Mouse (Mus musculus): ENCODE results near the gene Gm11549.
A peak's percentile ranks its signal among the peaks of the same experiment; 100 is the strongest.

Gene Gm11549

DNA sequence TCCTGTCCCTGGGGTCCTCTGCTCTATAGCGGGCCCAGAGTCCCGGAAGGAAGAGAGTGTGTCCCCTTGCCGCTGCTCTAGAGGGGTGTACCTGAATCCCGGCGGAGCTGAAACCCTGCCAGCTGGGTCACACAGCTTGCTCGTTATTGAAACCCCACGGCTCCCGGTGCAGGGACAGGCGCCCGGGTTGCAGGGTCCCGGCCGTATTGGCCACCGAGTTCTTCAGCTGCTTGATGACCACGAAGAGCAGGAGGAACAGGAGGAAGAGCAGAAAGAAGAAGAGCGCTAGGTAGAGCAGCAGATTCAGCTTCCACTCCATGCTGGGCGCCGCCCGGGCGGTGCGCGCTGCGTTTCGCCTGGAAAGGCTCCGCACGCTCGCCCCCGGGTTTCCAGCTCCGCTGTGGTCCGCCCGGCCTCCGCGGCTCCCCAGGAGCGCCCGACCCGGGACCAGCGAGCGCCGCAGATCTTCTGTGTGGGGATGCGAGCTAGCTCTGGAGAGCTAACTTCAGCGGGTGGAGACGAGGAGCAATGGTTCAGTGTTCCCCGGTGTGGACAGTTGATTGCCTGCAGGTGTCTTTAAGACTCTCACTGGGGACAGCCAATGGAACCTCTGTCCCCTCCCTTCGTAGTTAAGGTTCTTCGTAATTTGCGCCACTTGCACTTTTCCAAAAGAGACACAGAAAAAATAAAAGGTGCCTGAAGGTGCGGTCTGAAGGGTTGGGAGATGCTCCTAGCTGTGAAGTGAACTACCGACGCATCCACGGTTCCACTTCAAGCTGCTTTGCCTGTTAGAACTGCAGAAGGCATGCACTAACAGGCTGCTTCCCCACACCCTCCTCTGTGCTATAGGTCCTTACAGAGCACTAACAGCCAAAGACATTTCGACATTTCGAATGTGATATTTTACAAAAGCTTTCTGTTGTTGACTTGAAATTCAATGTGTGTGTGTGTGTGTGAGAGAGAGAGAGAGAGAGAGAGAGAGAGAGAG is at the start of gene Gm11549:
TSS of gene Gm11549 (minus strand) at position 741 of the 988 bp plus-strand sequence.
- peak; percentile 42 for DNase-seq (ENCODE audit: low read depth, low spot score)

DNA sequence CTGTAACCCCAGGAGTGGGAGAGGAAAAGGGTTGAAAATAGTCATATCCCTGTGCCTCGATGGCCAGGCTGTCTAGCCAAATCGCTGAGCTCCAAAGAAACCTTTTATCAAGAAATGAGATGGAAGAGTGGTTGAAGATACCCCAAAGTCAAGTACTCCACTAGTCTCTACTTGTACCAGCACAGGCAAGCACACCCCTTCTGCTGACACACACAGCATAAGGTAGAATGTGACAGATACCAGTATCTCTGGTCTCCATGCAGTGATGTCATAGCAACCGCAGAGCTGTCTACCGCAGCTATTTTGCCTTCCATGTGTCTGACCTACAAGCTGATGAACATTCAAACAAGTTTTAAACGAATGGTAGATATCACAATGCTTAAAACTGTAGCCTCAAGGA is 48.2 kb upstream of the Gm11549 start:
- DNase-seq (ENCODE audit: low read depth, low spot score) = no peak

DNA sequence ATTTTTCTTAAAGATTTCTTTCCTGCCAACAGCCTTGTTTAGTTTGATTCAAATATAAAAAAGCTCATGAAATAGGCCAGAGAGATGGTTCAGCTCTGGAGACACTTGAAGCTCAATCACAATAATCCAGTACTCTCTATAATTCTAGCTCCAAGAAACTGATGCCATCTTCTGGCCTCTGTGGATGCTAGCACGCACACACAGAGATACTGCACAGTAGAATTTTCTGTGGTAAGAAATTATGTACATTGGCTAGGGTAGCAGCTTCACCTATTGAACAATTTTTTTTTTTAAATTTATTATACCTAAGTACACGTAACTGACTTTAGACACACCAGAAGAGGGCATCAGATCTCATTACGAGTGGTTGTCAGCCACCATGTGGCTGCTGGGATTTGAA is 42.1 kb upstream of the Gm11549 start:
- DNase-seq (ENCODE audit: low read depth, low spot score) = no peak

DNA sequence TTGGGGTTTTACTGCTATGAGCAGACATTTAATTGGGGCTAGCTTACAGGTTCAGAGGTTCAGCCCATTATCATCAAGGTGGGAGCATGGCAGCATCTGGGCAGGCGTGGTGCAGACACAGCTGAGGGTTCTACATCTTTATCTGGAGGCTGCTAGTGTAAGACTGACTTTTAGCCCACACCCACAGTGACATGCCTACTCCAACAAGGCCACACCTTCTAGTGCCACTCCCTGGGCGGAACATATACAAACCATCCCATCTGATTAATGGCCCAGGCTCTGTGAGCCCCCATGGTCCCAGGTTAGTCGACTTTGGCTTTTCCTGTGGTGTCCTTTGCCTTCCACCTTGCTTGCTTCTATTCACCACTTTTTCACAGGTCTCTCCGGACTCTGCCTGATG is 38.0 kb upstream of the Gm11549 start:
- no peak for DNase-seq (ENCODE audit: low read depth, low spot score)

DNA sequence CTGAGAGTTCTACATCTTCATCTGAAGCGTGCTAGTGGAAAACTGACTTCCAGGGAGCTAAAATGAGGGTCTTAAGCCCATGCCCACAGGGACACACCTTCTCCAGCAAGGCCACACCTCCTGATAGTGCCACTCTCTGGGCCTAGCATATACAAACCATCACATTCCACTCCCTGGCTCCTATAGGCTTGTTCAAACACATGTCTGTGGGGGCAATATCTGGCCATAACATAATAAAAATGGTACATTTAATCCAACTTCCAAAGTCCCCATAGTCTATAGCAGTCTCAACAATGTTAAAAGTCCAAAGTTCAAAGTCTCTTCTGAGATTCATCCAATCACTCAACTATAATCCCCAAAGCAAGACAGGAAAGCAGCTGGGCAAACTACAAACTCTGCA is 36.0 kb upstream of the Gm11549 start:
- DNase-seq (ENCODE audit: low read depth, low spot score) = no peak

DNA sequence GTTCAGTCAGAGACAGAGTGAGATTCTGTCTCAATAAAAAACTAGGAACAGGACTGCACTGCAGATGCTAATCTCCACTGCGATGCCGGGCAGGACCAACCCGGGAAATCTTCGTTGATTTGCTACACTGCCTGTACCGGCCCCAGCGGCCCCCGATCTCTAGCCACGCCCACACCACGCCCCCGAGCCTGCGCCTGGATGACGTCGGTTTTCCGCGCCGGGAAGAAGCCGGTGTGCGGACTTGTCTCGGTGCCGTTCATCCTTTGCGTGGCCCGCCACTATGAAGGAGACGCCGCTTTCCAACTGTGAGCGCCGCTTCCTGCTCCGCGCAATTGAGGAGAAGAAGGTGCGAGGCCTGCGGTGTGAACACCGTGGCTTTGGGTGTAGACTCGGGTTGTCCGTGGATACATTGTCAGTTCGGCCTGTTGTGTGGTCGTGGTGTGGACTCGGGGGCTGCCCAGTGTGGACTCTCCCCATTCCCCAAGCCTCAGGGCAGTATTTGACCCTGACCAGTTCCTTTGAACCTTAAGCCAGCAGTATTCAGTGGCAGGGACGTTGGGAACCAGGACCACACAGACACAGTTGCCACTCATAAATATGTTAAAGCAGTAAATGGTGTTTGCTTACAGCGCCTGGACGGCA is 30.9 kb upstream of the Gm11549 start, which contains the start of gene Exosc9:
TSS of gene Exosc9 (plus strand) at position 201 of the 642 bp plus-strand sequence.
- peak; percentile 93 for DNase-seq (ENCODE audit: low read depth, low spot score)

DNA sequence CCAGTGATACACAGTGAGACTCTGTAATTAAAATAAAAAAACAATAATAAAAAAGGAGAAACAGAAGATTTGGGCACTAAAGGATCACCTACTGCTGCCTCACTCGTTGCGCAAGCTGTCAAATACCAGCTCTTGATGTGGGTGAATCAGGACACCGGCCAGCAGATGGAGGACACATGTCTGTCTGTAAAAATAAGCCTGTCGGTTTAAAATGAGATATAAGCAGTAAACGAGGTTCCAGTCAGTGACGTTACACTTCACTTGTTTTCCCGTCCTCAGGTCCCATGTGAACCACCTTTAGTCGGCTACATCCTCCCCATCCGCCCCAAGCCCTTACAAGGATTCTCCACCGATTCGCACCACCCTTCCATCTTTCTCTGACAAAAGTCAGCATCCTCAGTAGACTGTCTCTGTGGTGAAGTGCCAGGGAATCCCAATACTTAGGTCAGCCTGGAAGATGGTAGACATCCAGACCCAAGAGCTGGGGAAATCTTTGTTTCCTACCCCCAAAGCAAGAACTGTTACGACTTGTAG is 30.3 kb upstream of the Gm11549 start:
- DNase-seq (ENCODE audit: low read depth, low spot score) = no peak

DNA sequence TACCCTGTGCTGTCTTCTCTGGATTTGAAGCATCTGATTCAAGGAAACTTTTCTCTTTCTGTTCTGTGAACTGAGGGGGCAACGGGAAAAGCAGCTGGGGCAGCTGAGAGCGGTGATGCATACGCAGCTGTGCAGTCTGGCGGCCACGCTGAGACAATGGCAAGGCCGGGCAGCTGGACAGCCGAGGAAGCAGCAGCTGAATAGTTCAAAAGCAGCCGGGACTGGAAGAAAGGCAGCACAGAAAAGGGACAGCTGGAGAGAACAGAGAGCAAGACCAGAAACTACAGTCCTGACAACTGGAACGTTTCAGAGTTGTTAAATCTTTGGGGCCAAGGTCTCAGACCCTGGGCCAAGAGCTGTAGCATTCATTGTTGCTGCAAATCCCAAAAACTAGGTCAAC is 29.7 kb upstream of the Gm11549 start:
- no peak for DNase-seq (ENCODE audit: low read depth, low spot score)

DNA sequence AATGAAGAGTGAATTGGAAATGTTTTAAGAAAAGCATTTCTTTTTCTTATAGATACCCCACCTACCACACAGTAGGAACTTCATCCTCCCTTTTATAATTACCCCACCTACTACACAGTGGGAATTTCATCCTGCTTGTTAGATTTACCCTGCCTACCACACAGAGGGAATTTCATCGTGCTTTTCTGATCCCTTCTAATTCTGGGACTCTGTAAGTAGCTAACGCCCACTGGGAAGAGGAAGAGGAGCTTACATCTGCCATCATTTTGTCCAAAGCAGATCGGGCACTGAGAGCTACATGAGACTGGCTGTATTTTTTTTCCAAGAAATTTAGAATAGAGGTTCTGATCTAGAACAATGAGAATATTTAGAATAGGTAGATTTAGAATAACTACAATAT is 23.3 kb upstream of the Gm11549 start:
- no peak for DNase-seq (ENCODE audit: low read depth, low spot score)

DNA sequence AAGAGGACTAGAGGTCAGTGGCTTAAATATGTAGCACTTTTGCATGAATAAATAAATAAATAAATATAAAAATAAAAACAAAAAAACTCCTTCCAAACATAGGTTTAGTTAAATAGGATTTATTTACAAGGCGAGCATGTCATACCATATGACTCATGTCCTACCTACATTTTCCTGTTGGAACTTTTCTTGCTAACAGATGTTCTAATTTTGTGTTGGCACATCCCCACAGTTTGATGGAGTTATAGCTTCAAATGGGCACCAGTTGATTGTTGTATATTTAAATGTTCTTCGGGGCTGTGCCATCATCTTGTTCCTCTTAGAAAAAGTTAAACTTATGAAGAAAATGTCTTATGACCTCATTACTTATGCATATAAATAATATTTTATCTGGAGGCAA is 19.8 kb upstream of the Gm11549 start:
- DNase-seq (ENCODE audit: low read depth, low spot score) = no peak

DNA sequence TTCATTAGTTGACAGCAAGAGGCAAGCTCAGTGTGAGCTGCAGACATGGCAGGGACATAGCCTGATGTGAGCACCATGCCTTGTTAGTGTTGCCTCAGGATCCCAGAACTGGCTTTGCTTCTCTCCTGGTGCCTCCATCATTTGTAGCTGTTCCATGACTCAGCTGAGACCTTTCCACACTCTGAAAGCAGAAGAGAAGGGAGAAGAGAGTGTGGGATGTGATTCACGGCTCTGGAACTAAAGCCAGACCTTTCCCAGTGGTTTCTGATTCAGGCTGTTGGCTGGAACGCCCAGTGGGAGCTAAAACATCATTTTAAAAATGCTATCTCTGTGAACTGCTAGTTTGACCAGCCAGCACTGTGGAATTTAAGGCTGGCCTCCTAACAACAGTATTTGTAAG is 19.1 kb upstream of the Gm11549 start:
- no peak for DNase-seq (ENCODE audit: low read depth, low spot score)

DNA sequence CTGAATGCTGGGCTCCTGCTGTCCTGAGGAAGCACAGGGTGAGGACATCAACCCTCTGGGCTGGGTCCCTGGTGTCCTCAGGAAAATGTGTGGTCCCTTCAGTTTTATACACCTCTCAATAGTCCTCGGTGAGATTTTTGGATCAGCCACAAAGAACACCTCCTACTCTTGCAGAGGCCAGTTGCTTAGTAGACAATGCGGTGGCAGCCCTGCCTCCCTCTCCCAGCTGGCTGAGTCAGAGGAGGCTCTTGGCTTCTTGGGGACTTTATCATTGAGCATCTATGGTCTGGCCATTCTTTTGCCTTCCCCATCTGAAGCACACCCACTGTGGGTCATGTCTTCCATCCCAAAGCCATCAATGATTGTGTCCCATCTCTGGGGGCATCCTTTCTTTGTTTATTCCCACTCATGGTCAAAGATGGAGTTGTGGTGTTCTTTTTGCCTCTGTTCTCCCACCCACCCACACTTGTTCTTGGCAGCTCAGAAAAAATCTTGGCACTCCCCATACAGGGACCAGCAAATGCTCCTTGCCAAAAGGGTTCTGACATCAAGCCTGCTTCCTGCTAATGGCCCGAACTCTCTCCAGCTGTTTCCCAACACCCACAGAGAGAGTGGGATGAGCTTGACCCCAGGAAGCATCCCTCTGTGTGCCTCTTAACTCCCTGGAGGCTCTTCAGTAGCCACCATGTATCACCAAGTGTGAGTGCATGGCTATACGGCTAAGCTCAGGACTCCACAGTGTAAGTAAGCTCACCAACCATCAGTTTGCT is 16.3 kb upstream of the Gm11549 start:
- DNase-seq (ENCODE audit: low read depth, low spot score) = no peak

DNA sequence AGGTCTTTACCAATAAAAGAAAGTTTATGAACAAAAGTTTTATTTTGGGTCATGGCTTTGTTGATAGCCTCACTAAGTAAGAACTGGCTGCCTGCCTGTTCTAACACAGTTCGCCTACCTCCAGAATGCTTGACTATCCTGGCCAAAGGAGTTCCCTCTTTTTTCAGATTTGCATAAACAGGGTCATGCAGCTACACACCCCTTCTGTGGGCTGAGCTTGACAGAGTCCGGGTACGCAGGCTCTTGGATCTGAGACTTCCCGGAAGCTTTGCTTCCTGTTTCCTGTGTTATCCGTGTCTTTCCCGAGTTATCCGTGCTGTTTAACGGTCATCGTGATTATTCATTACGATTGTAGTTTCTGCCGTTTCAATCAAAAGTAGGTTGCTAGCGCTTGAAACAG is 14.4 kb upstream of the Gm11549 start:
- no peak for DNase-seq (ENCODE audit: low read depth, low spot score)

DNA sequence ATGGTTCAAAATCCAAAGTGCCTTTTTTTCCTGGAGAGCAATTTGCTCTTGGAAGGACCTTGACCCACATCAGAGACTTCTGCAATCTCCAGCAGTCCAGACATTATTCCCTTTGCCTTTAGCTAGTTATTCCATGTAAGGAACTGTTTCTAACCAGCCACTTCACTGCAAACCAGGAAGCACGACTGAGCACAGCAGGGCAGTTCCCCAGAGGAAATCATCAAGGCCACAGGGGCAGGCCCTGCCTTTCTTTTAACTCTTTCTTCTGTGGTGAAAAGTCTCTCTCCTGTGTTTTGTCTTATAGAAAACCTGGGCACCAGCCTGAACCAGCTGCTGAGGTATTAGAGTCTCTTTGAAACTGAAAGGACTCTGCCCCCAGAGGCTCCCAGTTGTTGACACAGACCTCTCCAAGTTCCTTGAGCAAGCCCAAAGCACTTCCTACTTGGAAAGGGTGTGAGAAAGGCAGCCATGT is 11.6 kb upstream of the Gm11549 start:
- peak; percentile 47 for DNase-seq (ENCODE audit: low read depth, low spot score)

DNA sequence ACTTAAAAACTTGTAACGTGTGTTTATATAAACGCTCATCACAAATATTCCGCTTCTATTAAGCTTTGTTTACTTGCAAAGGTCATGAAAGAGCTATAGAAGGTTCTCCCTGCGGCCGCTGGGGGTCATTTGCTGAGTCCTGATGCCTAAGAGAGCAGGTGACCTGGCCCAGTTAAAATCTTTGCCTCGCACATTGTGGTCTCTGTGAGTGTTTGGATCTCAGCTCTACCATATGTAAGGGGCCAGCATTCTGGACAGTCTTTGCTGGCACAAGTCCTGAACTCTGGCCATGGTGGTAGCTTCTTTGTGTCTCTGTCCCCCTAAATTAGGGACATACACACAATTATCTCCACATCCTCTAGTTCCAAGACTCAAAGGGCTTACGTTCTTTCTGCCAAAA is 11.1 kb upstream of the Gm11549 start:
- no peak for DNase-seq (ENCODE audit: low read depth, low spot score)

DNA sequence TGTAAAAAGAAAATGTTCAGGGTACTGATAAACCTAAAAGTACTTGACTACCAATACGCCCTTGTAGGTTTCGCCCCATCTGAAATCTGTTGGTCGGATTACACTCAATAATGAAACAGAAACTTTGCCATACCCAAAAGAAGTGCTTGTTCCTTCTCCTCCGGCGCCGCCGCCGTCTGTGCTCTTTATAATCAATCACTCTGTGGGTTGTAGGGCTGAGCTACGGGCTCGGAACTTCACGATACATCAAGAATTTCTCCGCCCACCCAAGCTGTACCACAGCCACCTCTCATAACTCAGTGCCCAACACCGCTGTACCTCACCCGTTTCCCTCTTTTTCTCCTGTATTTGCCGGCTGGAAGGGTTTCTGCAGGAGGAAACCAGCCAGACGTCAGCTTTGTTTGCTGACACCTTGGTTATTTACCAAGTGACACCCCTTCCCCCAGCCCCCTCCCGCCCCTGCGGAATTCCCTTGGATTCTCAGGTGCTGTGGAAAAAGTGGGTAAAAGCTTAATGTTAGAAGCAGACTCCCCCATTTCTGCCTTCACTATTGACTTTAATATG is 10.4 kb upstream of the Gm11549 start:
- DNase-seq (ENCODE audit: low read depth, low spot score) = no peak

DNA sequence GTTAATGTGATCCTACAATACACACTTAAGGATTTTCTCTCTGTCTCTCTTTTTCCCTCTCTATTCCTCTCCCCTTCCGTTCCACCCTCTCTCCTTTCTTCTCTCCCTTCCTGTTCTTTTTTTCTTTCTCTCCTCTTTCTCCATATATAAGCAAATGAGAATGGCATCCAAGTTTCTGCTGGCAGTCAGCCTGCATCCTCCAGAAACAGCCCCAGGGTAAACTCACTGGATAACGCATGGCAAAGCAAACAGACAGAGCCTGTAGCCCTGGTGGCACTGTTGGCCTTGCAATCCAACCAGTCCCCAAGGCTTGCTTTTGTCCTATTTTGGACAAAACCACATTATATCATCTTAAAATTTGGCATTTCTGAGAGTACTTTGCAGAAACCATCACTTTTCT is 9.6 kb upstream of the Gm11549 start:
- no peak for DNase-seq (ENCODE audit: low read depth, low spot score)

DNA sequence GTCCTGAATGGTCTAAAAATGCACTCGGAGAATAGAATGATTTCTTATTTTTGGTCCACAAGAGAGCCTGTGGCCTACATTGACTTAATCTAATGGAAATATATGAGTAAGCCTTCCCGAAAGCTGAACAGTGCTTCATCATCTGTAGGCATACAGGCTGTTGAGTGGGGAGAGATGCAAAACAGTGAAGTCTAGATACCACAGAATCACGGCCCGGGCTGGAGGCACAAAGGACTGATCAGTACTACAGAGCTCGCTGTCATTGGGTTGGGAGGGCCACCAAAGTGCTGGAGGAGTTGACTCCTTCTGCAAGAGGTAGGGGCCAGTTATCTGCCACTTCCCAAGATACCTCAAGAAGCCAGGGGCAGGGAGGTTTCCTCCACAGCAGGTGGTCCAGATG is 9.2 kb upstream of the Gm11549 start:
- DNase-seq (ENCODE audit: low read depth, low spot score) = peak; percentile 66

DNA sequence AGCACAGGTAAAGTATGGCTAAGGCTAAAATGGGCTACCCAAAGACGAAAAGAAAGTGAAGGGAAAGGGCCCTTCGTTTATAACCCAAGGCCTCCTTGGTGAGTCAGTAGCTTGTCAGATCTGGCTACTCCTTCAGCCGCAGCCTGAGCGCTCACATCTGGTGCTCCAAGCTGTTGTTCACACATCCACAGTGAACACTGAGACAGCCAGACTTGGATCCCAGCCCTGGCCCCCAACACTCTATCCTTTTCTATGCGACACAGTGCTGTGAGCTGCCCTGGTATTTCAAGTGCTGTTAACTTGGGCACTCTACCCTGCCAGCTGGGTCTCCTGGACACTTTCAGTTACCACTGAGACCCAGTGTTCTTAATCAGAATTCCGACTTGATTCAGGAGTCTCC is 8.7 kb upstream of the Gm11549 start:
- no peak for DNase-seq (ENCODE audit: low read depth, low spot score)

DNA sequence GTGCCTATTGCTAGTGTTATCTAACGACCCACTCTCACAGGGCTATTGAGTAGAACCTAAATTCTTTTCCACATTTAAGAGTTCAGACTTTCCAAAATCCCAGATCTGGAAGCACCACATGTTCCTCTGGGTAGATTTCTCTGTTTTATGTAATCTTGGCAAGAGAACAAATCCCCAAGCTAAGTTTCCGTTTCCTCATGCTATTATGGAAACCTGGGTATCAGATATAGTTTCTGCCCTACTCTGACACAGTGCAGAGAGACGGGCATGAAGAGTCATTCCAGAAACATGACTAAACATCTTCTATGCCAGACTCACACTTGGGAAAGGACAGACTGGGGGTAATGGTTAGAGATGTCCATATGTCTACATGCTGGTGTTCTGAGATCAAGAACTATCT is 2.9 kb upstream of the Gm11549 start:
- DNase-seq (ENCODE audit: low read depth, low spot score) = no peak

DNA sequence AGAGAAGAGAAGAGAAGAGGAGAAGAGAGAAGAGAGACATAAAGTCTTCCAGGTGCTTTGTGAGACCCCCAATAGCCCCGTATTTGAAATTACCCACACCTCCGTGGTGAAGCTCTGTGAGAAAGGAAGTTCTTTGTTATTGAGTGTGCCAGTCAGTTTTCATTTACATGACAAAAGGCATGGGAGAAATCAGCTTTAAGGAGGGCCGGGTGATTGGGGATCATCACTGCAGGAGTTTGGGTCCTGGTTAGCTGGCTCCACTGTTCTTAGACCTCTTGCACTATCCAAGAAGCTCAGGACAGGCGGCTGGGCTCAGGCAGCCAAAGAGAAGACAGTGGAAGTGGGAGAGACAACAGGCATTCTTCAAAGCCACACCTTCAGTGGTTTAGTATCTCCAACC is 524 bp upstream of the Gm11549 start:
- DNase-seq (ENCODE audit: low read depth, low spot score) = peak; percentile 60

Measured in ZHBTc4 (cell line).